Mouse (Mus musculus) heart, postnatal 0 days (tissue): ENCODE measurements around the gene Slc26a8. TPM values are rescaled to one million over a fixed set of nuclear protein-coding genes. Genes with fewer than 3 reads are reported as not detected.

Experiments
- ATAC-seq: fragments of 200-750 bp; cut with Nextera tagmentation; 2 replicates; pipeline ENCODE4 v1.8.0; 2017; ENCODE audit warnings: low read depth, moderate number of reproducible peaks, moderate library complexity; ENCODE audit not compliant: insufficient read depth
- DNase-seq: peaks from one replicate; pipeline ENCODE4 v3.0.0-alpha.2; 2016; ENCODE audit warnings: low spot score
- H3K27ac ChIP-seq: fragments of 300-500 bp; sonication (generic); 2 replicates; pipeline ENCODE4 v1.5.1; 2014; ENCODE audit warnings: low read depth, mild to moderate bottlenecking
- H3K27me3 ChIP-seq: fragments of 300-500 bp; sonication (generic); 2 replicates; pipeline ENCODE4 v1.6.1; 2014; ENCODE audit warnings: low read length, mixed read lengths; ENCODE audit not compliant: control insufficient read depth, insufficient read depth
- H3K36me3 ChIP-seq: fragments of 300-500 bp; sonication (generic); replicated peaks from 2 replicates; pipeline ENCODE4 v1.6.1; 2014; ENCODE audit warnings: low read length, mixed read lengths; ENCODE audit not compliant: control insufficient read depth, insufficient read depth
- H3K4me1 ChIP-seq: fragments of 300-500 bp; sonication (generic); 2 replicates; pipeline ENCODE4 v1.6.1; 2014; ENCODE audit warnings: antibody characterized with exemption; ENCODE audit not compliant: control insufficient read depth, insufficient read depth
- H3K4me2 ChIP-seq: fragments of 300-500 bp; sonication (generic); 2 replicates; pipeline ENCODE4 v1.6.1; 2014; ENCODE audit warnings: low read depth, mild to moderate bottlenecking, low read length, moderate library complexity
- H3K4me3 ChIP-seq: fragments of 300-500 bp; sonication (generic); 2 replicates; pipeline ENCODE4 v1.5.1; 2014; ENCODE audit warnings: low read depth, low read length
- H3K9ac ChIP-seq: fragments of 300-500 bp; sonication (generic); replicated peaks from 2 replicates; pipeline ENCODE4 v1.6.1; 2014; ENCODE audit warnings: low read depth, low read length, mixed read lengths
- H3K9me3 ChIP-seq: fragments of 300-500 bp; sonication (generic); replicated peaks from 2 replicates; pipeline ENCODE4 v1.6.1; 2016; ENCODE audit warnings: low read length; ENCODE audit not compliant: control insufficient read depth
- CTCF ChIP-seq: IDR thresholded peaks from 2 replicates; pipeline ENCODE4 v1.5.1; 2016; ENCODE audit warnings: antibody characterized with exemption, control low read depth, low read depth
- EP300 ChIP-seq: IDR thresholded peaks from 2 replicates; pipeline ENCODE4 v1.6.1; 2016; ENCODE audit warnings: antibody characterized with exemption, low read depth
- WGBS: fragments of 180-500 bp; shearing (Covaris S2); extraction: QIAGEN DNeasy Blood & Tissue Kit; methylation state at CpG from one replicate; pipeline ENCODE4 v1.1.7; 2014; 5-methylcytosine and 5-hydroxymethylcytosine counted together
- polyA plus RNA-seq: library from polyadenylated mRNA; unstranded; fragments of >200 nt; fragmentation: Nextera tagmentation; extraction: Ambion mirVana; gene quantifications from 2 replicates; pipeline ENCODE4 v1.2.1, GENCODE M21; 2015
- total RNA-seq: library from RNA; depleted of rRNA; stranded (reverse); fragments of >200 nt; gene quantifications from 2 replicates; pipeline ENCODE4 v1.2.3, GENCODE M21; 2014; ENCODE audit warnings: low replicate concordance

Slc26a8 gene
- total and polyA plus RNA-seq, 2 experiments from 2014 or later = 0.36 TPM; not detected in 1

GRCm38 (mm10) chr17:28637711-28638690 is 52.0 kb downstream of the Slc26a8 start:
- Histone ChIP-seq H3K36me3 (no peaks in the 10 kb centered on the region), H3K9me3 (no peaks in the 10 kb centered on the region), H3K4me1 (peaks cover 11% of the 10 kb centered on the region; the same call in 1 of the 2 replicates), H3K4me3 (no peak overlapping the region), H3K27me3 (no peaks in the 10 kb centered on the region), H3K4me2 (no peak overlapping the region), H3K9ac (no peak overlapping the region), H3K27ac (no peak overlapping the region)
- TF ChIP-seq CTCF (no peak), EP300 (no peak)
- 64% methylated on average over 7 of the region's 7 CpGs for WGBS
- no peak for ATAC-seq
- no peak for DNase-seq

GRCm38 (mm10) chr17:28635842-28636241 is 54.2 kb downstream of the Slc26a8 start:
- no peak for ATAC-seq
- no peak for DNase-seq
- 74% methylated on average over 5 of the region's 5 CpGs for WGBS
- Histone ChIP-seq H3K36me3 (no peaks in the 10 kb centered on the region), H3K4me1 (peaks cover 11% of the 10 kb centered on the region; the same call in 1 of the 2 replicates), H3K27me3 (no peaks in the 10 kb centered on the region), H3K4me2 (no peak overlapping the region), H3K27ac (no peak overlapping the region), H3K4me3 (no peak overlapping the region), H3K9me3 (no peaks in the 10 kb centered on the region), H3K9ac (no peak overlapping the region)
- TF ChIP-seq CTCF = no peak
- TF ChIP-seq EP300 = no peak

GRCm38 (mm10) chr17:28629125-28629524 is 60.9 kb downstream of the Slc26a8 start:
- no peaks in the 10 kb centered on the region for H3K4me1 ChIP-seq
- no peak overlapping the region for H3K9ac ChIP-seq
- WGBS = 41% methylated on average over 3 of the region's 3 CpGs
- no peaks in the 10 kb centered on the region for H3K27me3 ChIP-seq
- H3K36me3 ChIP-seq = no peaks in the 10 kb centered on the region
- ATAC-seq = no peak
- TF ChIP-seq EP300 (no peak), CTCF (no peak)
- no peak for DNase-seq
- H3K4me3 ChIP-seq = no peak overlapping the region
- H3K4me2 ChIP-seq = no peak overlapping the region
- H3K9me3 ChIP-seq = no peaks in the 10 kb centered on the region
- no peak overlapping the region for H3K27ac ChIP-seq

GRCm38 (mm10) chr17:28628248-28629124 is 61.5 kb downstream of the Slc26a8 start:
- Histone ChIP-seq H3K9me3 (no peaks in the 10 kb centered on the region), H3K36me3 (no peaks in the 10 kb centered on the region), H3K27me3 (no peaks in the 10 kb centered on the region), H3K4me3 (no peak overlapping the region), H3K4me1 (no peaks in the 10 kb centered on the region), H3K27ac (no peak overlapping the region), H3K9ac (no peak overlapping the region), H3K4me2 (no peak overlapping the region)
- TF ChIP-seq EP300 (no peak), CTCF (no peak)
- ATAC-seq (no peak), DNase-seq (no peak)
- WGBS = 44% methylated on average over 10 of the region's 10 CpGs

- H3K9ac ChIP-seq = no peak overlapping the region
These were observed 63.1 kb downstream of the Slc26a8 start for GRCm38 (mm10) chr17:28626937-28627336.

More at GRCm38 (mm10) chr17:28626937-28627336, 63.1 kb downstream of the Slc26a8 start:
- Histone ChIP-seq H3K4me2 (no peak overlapping the region), H3K27me3 (no peaks in the 10 kb centered on the region), H3K4me3 (no peak overlapping the region), H3K9me3 (no peaks in the 10 kb centered on the region), H3K36me3 (no peaks in the 10 kb centered on the region), H3K27ac (no peak overlapping the region), H3K4me1 (peaks cover 4% of the 10 kb centered on the region; the same call in 1 of the 2 replicates)
- TF ChIP-seq EP300 = no peak
- TF ChIP-seq CTCF = no peak
- 79% methylated on average over 2 of the region's 2 CpGs for WGBS
- ATAC-seq (no peak), DNase-seq (no peak)
